ENCODE assay signal across 15 mouse cellular contexts in the genomic region with DNA sequence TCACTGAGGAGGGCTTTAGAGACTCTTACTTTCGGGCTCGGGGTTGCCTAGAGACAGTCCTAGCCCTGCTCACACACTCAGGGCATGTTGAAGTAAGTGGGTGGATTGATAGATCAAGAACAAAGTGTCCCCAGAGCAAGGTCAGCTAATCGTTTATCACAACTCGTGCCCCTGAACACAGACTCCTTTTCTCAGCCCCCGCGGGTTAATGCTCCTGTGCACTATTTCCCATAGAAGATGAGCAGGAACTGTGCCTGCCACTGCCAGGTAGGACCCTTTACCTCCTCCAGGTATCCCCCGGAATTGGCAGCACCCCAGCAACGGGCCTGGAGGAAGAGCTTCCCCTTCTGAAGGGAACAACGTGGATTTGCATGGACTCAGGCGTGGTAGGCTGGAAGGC. TPM values are rescaled to one million over a fixed set of nuclear protein-coding genes. Genes with fewer than 3 reads are reported as not detected.
DNase-seq lines count a peak whose midpoint lies in the region; ATAC-seq lines count a peak whose summit lies in the region.
"Had no signal": no experiment of that assay in that cellular context is flagged by ENCODE, and none has a peak within 500 bp of the region (broad histone marks: within the 10 kb centered on the region; RNA-seq: fewer than 3 reads in every experiment).

No protein-coding gene starts in this region.

- ATAC-seq in erythroblast, adult 5-6 weeks (replicated peaks; ENCODE audit: low FRiP score, poor library complexity, severe bottlenecking): no peak
- ATAC-seq: forebrain, embryonic 16.5 days; hindbrain, embryonic 16.5 days had no signal

- DNase-seq in heart, adult 11 months: peak; percentile 88
- DNase-seq in heart, adult 9 months (ENCODE audit: low spot score in 2 of 2): no peak
- peak; percentile 82 to 84 for DNase-seq in adrenal gland, adult (ENCODE audit: inconsistent age in 2 of 2, low spot score in 1 of 2)
- DNase-seq in adrenal gland, adult 8-10 months: peak; percentile 49
- DNase-seq in adrenal gland, postnatal 36 days: peak; percentile 32 to 71
- no peak for DNase-seq in kidney, postnatal 4 days
- DNase-seq: cerebellum, adult 18-20 months; gastrocnemius, postnatal 10 days; heart, adult 2 months; heart, postnatal 10 days; heart, postnatal 4 days; kidney, adult 11 months had no signal

RNA-seq across cellular contexts. Expression of gene Gkap1, which starts 0.8 kb away (rescaled TPM):
- 10 to 100 TPM; 44.8 to 74.5 (median 52.1) TPM for total RNA-seq in adrenal gland, adult 8-10 months (2022)
- 10 to 100 TPM; 42.6 to 91.2 TPM for total RNA-seq in adrenal gland, postnatal 36 days (2021)
- total RNA-seq in erythroblast, adult 5-6 weeks (2015; ENCODE audit: low replicate concordance): 1.3 and 6.1 TPM in 2 replicates
- 4.5 and 5.6 TPM in 2 replicates for total RNA-seq in erythroblast, adult 5-6 weeks (2017; ENCODE audit: low replicate concordance)

Comparison
In these comparisons a context has a peak if more than half of its experiments do, and no peak if none do; other contexts are left out.
1. DNase-seq: peak in heart, adult 11 months (single experiment), adrenal gland, adult (2 of 2), adrenal gland, adult 8-10 months (single experiment) and adrenal gland, postnatal 36 days (2 of 2); none in heart, adult 9 months (0 of 2) and kidney, postnatal 4 days (0 of 2).
2. RNA of gene Gkap1, which starts 0.8 kb away (total RNA-seq): 42.6 to 91.2 TPM in adrenal gland, postnatal 36 days and 44.8 to 74.5 TPM in adrenal gland, adult 8-10 months; 1.3 to 6.1 TPM in erythroblast, adult 5-6 weeks; every median in the first group is over 4 times any median in the second.